Mouse (Mus musculus) lung, postnatal 0 days (tissue): Measurements from ENCODE around the gene Sox5.

ENCODE experiments used
- CTCF ChIP-seq: IDR thresholded peaks from 2 replicates; pipeline ENCODE4 v1.5.1; 2016; ENCODE audit warnings: antibody characterized with exemption, mild to moderate bottlenecking
- EP300 ChIP-seq: IDR thresholded peaks from 2 replicates; pipeline ENCODE4 v1.6.1; 2016; ENCODE audit warnings: antibody characterized with exemption, mild to moderate bottlenecking, control low read depth

- TF ChIP-seq CTCF (no peak), EP300 (no peak)
Measured at GRCm38 (mm10) chr6:143860036-143860435, 921.7 kb downstream of the Sox5 start.
